26 mouse cellular contexts compared by ENCODE assay signal in genomic region chr9:120353036-120353435, GRCm38 (mm10). TPM values are rescaled to one million over a fixed set of nuclear protein-coding genes. Genes with fewer than 3 reads are reported as not detected.
"Had no signal": no experiment of that assay in that cellular context is flagged by ENCODE, and none has a peak within 500 bp of the region (broad histone marks: within the 10 kb centered on the region; RNA-seq: fewer than 3 reads in every experiment).

No protein-coding gene starts in this region.

- H3K4me3 ChIP-seq: heart, embryonic 13.5 days; heart, embryonic 15.5 days; hindbrain, embryonic 13.5 days; hindbrain, embryonic 15.5 days; kidney, embryonic 15.5 days; limb, embryonic 13.5 days; limb, embryonic 15.5 days had no signal

- H3K27me3 ChIP-seq: heart, embryonic 13.5 days; heart, embryonic 15.5 days; hindbrain, embryonic 13.5 days; hindbrain, embryonic 15.5 days; kidney, embryonic 15.5 days; limb, embryonic 13.5 days; limb, embryonic 15.5 days had no signal

- H3K9ac ChIP-seq: forebrain, postnatal 0 days; heart, embryonic 13.5 days; heart, embryonic 15.5 days; hindbrain, embryonic 13.5 days; hindbrain, embryonic 15.5 days; kidney, embryonic 15.5 days; limb, embryonic 13.5 days; limb, embryonic 15.5 days; liver, embryonic 14.5 days had no signal

- H3K4me2 ChIP-seq: heart, embryonic 11.5 days; heart, embryonic 13.5 days; heart, embryonic 15.5 days; hindbrain, embryonic 13.5 days; hindbrain, embryonic 15.5 days; kidney, embryonic 15.5 days; limb, embryonic 13.5 days; limb, embryonic 15.5 days; liver, embryonic 11.5 days had no signal

- H3K9me3 ChIP-seq: heart, embryonic 13.5 days; hindbrain, embryonic 13.5 days; hindbrain, embryonic 15.5 days; kidney, embryonic 15.5 days; limb, embryonic 15.5 days had no signal

- DNase-seq: forebrain, postnatal 0 days; gastrocnemius, postnatal 10 days; gastrocnemius, postnatal 36 days; heart, adult 18-20 months; heart, postnatal 14 days; heart, postnatal 36 days; kidney, adult 8-10 months; kidney, postnatal 14 days; kidney, postnatal 36 days; layer of hippocampus, adult 9-11 months; layer of hippocampus, postnatal 36 days; left cerebral cortex, postnatal 4 days had no signal

- H3K4me1 ChIP-seq: limb, embryonic 13.5 days had no signal

- H3K27ac ChIP-seq: heart, embryonic 13.5 days; heart, embryonic 15.5 days; hindbrain, embryonic 13.5 days; hindbrain, embryonic 15.5 days; hindbrain, postnatal 0 days; kidney, embryonic 15.5 days; kidney, postnatal 0 days; limb, embryonic 13.5 days; limb, embryonic 15.5 days; liver, embryonic 14.5 days had no signal

- ATAC-seq: forebrain, postnatal 0 days; hindbrain, postnatal 0 days; intestine, embryonic 16.5 days had no signal

- H3K36me3 ChIP-seq: heart, embryonic 13.5 days; heart, embryonic 15.5 days; hindbrain, embryonic 13.5 days; hindbrain, embryonic 15.5 days; kidney, embryonic 15.5 days; limb, embryonic 13.5 days; limb, embryonic 15.5 days had no signal

RNA-seq across cellular contexts. Expression of gene Myrip, which starts 51.7 kb away (rescaled TPM):
- total RNA-seq: hematopoietic stem cell, adult 5-6 weeks had no signal
